Mouse (Mus musculus) stomach, postnatal 0 days (tissue): Measurements from ENCODE around the gene Ppfia2.

Experiments used
- CTCF ChIP-seq: IDR thresholded peaks from 2 replicates; pipeline ENCODE4 v1.5.1; 2016; ENCODE audit warnings: antibody characterized with exemption, low read depth, mild to moderate bottlenecking, moderate library complexity
- EP300 ChIP-seq: optimal IDR thresholded peaks from 2 replicates; pipeline ENCODE3; 2016; ENCODE audit warnings: antibody characterized with exemption

DNA sequence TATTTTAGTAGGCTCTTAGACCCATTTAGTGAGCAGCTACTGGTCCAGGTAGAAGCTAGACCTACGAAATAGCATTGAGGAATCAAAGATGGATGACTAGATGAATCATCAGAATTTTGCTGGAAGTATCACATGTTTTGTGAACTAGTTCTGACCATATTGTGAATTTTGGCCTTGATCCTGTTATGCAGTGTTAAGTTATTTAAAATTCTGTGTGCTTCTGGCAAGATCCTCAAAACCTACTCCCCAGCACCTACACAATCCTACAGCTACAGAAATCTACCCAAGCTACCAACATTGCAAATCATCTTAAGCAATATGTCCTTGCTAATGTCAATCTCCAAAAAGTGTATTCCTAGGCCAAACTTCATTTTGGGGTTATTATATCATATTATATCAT lies 368.3 kb downstream of the Ppfia2 start:
- no peak for TF ChIP-seq CTCF
- no peak for TF ChIP-seq EP300
